Mouse (Mus musculus) heart, embryonic 13.5 days (tissue): ENCODE results near the gene Ankrd11. TPM values are rescaled to one million over a fixed set of nuclear protein-coding genes. Genes with fewer than 3 reads are reported as not detected.

ENCODE experiments used
- ATAC-seq: fragments of 200-750 bp; cut with Nextera tagmentation; 2 replicates; pipeline ENCODE4 v1.8.0; 2017; ENCODE audit warnings: moderate TSS enrichment; ENCODE audit not compliant: insufficient number of reproducible peaks, low FRiP score, low TSS enrichment; ENCODE audit errors: extremely low read depth
- H3K27ac ChIP-seq: fragments of 300-500 bp; sonication (generic); replicated peaks from 2 replicates; pipeline ENCODE4 v1.5.1; 2015; ENCODE audit warnings: moderate library complexity, mild to moderate bottlenecking, inconsistent platforms
- H3K27me3 ChIP-seq: fragments of 300-500 bp; sonication (generic); replicated peaks from 2 replicates; pipeline ENCODE4 v1.6.1; 2015; ENCODE audit warnings: mild to moderate bottlenecking, inconsistent platforms
- H3K36me3 ChIP-seq: fragments of 300-500 bp; sonication (generic); 2 replicates; pipeline ENCODE4 v1.6.1; 2015; ENCODE audit warnings: mild to moderate bottlenecking, inconsistent platforms
- H3K4me1 ChIP-seq: fragments of 300-500 bp; sonication (generic); 2 replicates; pipeline ENCODE4 v1.6.1; 2015; ENCODE audit warnings: inconsistent platforms
- H3K4me2 ChIP-seq: fragments of 300-500 bp; sonication (generic); 2 replicates; pipeline ENCODE4 v1.6.1; 2015; ENCODE audit warnings: inconsistent platforms, mild to moderate bottlenecking, moderate library complexity
- H3K4me3 ChIP-seq: fragments of 300-500 bp; sonication (generic); 2 replicates; pipeline ENCODE4 v1.5.1; 2015; ENCODE audit warnings: moderate library complexity, mild to moderate bottlenecking, inconsistent platforms
- H3K9ac ChIP-seq: fragments of 300-500 bp; sonication (generic); 2 replicates; pipeline ENCODE4 v1.6.1; 2015; ENCODE audit warnings: inconsistent platforms, mild to moderate bottlenecking, moderate library complexity
- H3K9me3 ChIP-seq: fragments of 300-500 bp; sonication (generic); 2 replicates; pipeline ENCODE4 v1.6.1; 2016; ENCODE audit warnings: inconsistent platforms
- WGBS: fragments of 180-500 bp; shearing (Covaris S2); methylation state at CpG from one replicate; pipeline ENCODE4 v1.1.7; 2015; ENCODE audit warnings: mixed read lengths; 5-methylcytosine and 5-hydroxymethylcytosine counted together
- polyA plus RNA-seq: library from polyadenylated mRNA; unstranded; fragments of >200 nt; fragmentation: Nextera tagmentation; extraction: Ambion mirVana; gene quantifications from 2 replicates; pipeline ENCODE4 v1.2.1, GENCODE M21; 2015

Gene Ankrd11
- 18.8 and 20.3 TPM in 2 replicates for polyA plus RNA-seq

DNA sequence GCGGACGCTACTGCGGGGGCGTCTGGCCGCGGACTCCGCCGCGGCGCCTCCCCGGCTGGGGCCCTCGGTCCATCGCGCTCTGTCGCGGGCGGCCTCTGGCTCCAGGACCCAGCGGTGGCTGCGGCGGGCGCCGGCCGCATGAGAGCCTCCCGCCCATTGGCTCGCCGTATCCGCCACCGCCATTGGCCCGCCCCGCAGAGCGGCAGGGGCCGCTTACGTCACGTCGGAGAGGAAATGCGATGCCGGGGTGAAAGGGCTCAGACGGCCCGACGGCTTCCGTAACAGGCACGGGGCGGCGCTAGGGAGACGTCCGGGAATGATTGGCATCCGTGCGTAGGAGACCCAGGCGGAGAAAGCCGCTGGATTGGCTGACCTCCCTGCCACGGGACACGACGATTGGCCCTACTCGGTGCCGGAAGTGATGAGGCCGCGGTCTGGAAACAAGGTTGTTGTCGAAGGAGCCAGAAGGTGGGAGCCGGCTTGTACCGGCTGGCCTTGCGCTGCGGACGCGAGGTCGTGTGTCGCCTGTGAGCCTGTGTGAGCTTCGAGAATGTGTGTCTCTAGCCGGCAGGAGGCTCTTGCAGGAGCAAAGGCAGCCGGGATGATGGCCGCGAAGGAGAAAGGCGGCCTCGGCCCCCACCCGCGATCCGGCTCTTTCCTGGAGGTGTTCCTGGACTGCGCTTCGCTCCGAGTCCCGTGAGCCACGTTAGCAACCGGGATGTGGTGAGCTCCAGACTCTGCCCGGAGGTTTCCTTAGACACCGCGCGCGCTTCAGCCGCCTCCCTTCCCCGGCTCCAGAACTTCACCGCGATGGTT, at the start of gene Ankrd11:
TSS of gene Ankrd11 (minus strand) at position 120 of the 816 bp plus-strand sequence.
- under 1% methylated on average over 67 of the region's 91 CpGs for WGBS
- peak within 1 kb of the TSS; percentile 91 for H3K4me2 ChIP-seq
- peak; percentile 98 for ATAC-seq

DNA sequence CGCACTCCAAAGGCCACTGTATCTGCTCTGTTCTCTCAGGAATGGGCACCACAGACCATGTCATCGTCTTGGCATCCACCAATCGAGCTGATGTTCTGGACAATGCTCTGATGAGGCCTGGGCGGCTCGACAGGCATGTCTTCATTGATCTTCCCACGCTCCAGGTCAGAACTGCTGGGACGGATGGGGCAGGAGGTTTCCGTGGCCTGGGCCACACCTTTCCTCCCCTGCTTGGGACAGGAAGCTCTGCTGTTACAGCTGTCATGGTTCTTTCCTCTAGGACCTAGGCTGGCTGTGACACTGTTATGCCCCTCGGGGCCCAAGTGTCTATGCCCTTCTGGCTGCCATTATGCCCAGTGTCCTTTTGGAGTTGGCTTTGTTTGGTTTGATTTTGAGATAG, 45.2 kb upstream of the Ankrd11 start:
- H3K4me1 ChIP-seq: no peaks in the 10 kb centered on the region
- no peak overlapping the region for H3K4me2 ChIP-seq
- no peak overlapping the region for H3K9ac ChIP-seq
- H3K27ac ChIP-seq: no peak overlapping the region
- WGBS: 78% methylated on average over 9 of the region's 9 CpGs
- H3K36me3 ChIP-seq: peaks cover 100% of the 10 kb centered on the region
- no peaks in the 10 kb centered on the region for H3K9me3 ChIP-seq
- H3K27me3 ChIP-seq: no peaks in the 10 kb centered on the region
- no peak overlapping the region for H3K4me3 ChIP-seq
- no peak for ATAC-seq

More for the DNA sequence above, at the start of gene Ankrd11:
- Histone ChIP-seq H3K4me1 (peaks cover 49% of the 10 kb centered on the region), H3K27ac (peak within 1 kb of the TSS; percentile 99), H3K9ac (peak within 1 kb of the TSS; percentile 100), H3K27me3 (no peaks in the 10 kb centered on the region), H3K9me3 (no peaks in the 10 kb centered on the region), H3K4me3 (peak within 1 kb of the TSS; percentile 100), H3K36me3 (0 out of 2 replicates have a peak, but pooled peaks cover 8% of the 10 kb centered on the region)

DNA sequence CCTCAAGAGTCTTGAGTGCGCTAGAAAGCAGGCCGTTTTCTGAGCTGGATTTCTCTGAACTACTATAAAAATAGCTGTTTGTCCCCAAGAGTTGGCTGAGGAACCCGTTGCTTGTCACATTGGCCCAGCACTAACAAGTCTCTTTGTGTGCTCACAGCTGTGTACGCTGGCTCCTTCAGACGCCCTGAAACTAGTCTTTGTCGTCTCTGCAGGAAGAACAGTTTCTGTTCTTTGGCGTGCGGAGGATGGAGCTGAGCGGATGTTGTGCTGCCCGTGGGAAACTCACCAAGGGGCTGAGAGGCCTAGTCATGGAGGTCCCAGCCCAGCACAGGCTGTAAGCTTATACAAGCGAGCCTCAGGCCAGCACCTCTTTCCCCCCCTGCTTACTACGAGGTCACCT, 41.5 kb upstream of the Ankrd11 start:
- WGBS: 87% methylated on average over 12 of the region's 12 CpGs
- no peak for ATAC-seq
- H3K4me2 ChIP-seq: no peak overlapping the region
- H3K4me1 ChIP-seq: no peaks in the 10 kb centered on the region
- no peak overlapping the region for H3K4me3 ChIP-seq
- peaks cover 100% of the 10 kb centered on the region for H3K36me3 ChIP-seq
- H3K9me3 ChIP-seq: no peaks in the 10 kb centered on the region
- no peak overlapping the region for H3K27ac ChIP-seq
- no peak overlapping the region for H3K9ac ChIP-seq
- H3K27me3 ChIP-seq: no peaks in the 10 kb centered on the region

DNA sequence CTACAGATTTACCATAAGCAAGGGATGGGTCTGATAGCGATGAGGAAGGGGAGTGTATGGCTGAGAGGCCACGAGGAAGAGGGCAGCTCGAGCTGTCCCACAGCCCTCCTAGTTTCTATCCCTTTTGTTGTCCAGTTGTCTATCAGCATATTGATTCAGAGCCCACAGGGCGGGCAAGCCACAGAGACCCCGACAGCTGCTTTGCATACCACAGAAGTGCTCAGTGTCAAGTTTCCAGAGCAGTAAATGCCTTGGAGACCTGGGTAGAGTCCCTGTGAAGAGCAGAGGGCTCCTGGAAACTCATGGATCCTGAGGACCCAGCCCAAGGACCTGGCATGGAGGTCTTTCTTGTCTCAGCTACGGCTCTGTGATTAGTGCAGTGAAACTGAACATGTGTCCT, 40.9 kb upstream of the Ankrd11 start:
- Histone ChIP-seq H3K9me3 (no peaks in the 10 kb centered on the region), H3K4me2 (no peak overlapping the region), H3K9ac (no peak overlapping the region), H3K27me3 (no peaks in the 10 kb centered on the region), H3K4me1 (no peaks in the 10 kb centered on the region), H3K27ac (no peak overlapping the region), H3K36me3 (peaks cover 99% of the 10 kb centered on the region), H3K4me3 (no peak overlapping the region)
- ATAC-seq: no peak
- 79% methylated on average over 6 of the region's 6 CpGs for WGBS

GRCm38 (mm10) chr8:123077213-123077612, 35.1 kb upstream of the Ankrd11 start:
- Histone ChIP-seq H3K27me3 (no peaks in the 10 kb centered on the region), H3K27ac (0 out of 2 replicates have a peak overlapping the region, but pooled peaks have one; percentile 10), H3K9ac (no peak overlapping the region), H3K4me2 (no peak overlapping the region), H3K4me3 (no peak overlapping the region), H3K9me3 (no peaks in the 10 kb centered on the region), H3K36me3 (peaks cover 98% of the 10 kb centered on the region), H3K4me1 (no peaks in the 10 kb centered on the region)
- WGBS: 70% methylated on average over 6 of the region's 6 CpGs
- no peak for ATAC-seq

DNA sequence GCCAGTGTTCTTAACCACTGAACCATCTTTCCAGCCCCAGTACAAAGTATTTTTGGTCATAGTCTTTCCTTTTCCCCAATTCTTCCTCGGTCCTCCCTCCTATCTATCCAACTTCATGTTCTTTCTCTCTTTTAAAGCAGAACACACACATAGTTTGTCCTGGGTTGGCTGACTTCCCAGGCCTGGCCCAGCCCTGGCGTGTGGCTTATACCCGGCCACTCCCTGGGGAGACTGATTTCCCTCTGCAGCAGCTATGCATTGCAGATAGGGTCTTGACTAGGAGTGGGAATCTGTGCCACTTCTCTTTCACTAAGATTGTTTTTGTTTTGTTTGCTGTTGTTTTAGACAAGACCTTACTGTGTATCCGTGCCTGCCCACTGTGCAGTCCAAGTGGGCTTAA, 29.1 kb upstream of the Ankrd11 start:
- no peak overlapping the region for H3K4me3 ChIP-seq
- 0 out of 2 replicates have a peak overlapping the region, but pooled peaks have one; percentile 15 for H3K9ac ChIP-seq
- WGBS: 39% methylated on average over 4 of the region's 4 CpGs
- H3K4me1 ChIP-seq: peaks cover 24% of the 10 kb centered on the region
- no peaks in the 10 kb centered on the region for H3K27me3 ChIP-seq
- H3K36me3 ChIP-seq: peaks cover 73% of the 10 kb centered on the region
- H3K4me2 ChIP-seq: no peak overlapping the region
- no peaks in the 10 kb centered on the region for H3K9me3 ChIP-seq
- ATAC-seq: no peak; the same call in 1 of the 2 replicates
- peak overlapping the region; percentile 31; the same call in 1 of the 2 replicates for H3K27ac ChIP-seq

GRCm38 (mm10) chr8:123066101-123066683, 24.1 kb upstream of the Ankrd11 start:
- 31% methylated on average over 7 of the region's 7 CpGs for WGBS

DNA sequence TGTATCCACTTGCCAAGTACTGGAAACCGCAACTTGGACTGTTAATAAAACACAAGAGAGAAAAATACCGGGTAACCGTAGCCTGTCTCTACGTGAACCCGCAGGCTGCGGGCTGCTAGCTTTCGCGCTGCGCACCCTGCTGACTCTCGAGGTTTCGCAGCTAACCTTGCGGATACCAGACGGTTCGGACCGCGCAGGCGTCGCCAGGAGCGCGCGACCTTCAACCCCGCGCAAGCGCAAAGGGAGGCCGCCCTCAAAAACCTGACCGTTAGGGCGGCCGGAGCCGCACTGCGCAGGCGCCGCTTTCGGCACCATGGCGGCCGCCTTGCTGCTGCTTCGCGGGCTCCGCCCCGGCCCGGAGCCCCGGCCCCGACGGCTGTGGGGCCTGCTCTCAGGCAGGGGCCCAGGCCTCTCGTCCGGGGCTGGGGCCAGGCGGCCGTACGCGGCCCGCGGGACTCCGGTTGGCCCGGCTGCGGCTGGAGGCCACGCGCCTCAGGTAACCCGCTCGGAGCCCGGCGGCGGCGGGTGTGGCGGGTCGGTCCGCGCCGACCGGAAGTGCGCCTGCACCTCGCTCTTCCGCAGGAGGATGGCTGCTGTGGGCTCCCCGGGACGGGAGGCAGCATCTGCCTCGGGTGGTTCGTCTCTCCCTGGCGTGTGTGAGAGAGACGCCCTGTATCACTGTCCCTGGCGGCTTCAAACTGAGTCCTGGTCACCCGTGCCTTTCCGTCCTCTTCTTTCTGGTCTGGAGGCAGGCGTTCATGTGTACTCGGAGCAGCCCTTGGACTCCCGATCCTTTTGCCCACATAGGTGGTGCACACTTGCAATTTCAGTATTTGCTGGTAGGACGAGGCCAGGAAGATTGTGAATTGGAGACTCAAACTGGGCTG, 23.4 kb upstream of the Ankrd11 start:
- peak overlapping the region; percentile 93 for H3K27ac ChIP-seq
- no peaks in the 10 kb centered on the region for H3K27me3 ChIP-seq
- peak overlapping the region; percentile 87 for H3K4me3 ChIP-seq
- under 1% methylated on average over 83 of the region's 84 CpGs for WGBS
- H3K4me1 ChIP-seq: peaks cover 28% of the 10 kb centered on the region
- H3K9ac ChIP-seq: peak overlapping the region; percentile 97
- peak overlapping the region; percentile 90 for H3K4me2 ChIP-seq
- H3K36me3 ChIP-seq: peaks cover 28% of the 10 kb centered on the region
- peak; percentile 99 for ATAC-seq
- no peaks in the 10 kb centered on the region for H3K9me3 ChIP-seq

More at GRCm38 (mm10) chr8:123066101-123066683, 24.1 kb upstream of the Ankrd11 start:
- H3K27ac ChIP-seq: peak overlapping the region; percentile 93
- H3K27me3 ChIP-seq: no peaks in the 10 kb centered on the region
- H3K4me2 ChIP-seq: peak overlapping the region; percentile 90
- H3K36me3 ChIP-seq: peaks cover 30% of the 10 kb centered on the region
- H3K4me3 ChIP-seq: peak overlapping the region; percentile 87
- ATAC-seq: no peak
- H3K9ac ChIP-seq: peak overlapping the region; percentile 97
- no peaks in the 10 kb centered on the region for H3K9me3 ChIP-seq
- peaks cover 31% of the 10 kb centered on the region for H3K4me1 ChIP-seq

GRCm38 (mm10) chr8:123064809-123065213, 22.7 kb upstream of the Ankrd11 start:
- H3K9me3 ChIP-seq: no peaks in the 10 kb centered on the region
- WGBS: under 1% methylated on average over 14 of the region's 14 CpGs
- H3K36me3 ChIP-seq: peaks cover 24% of the 10 kb centered on the region
- 0 out of 2 replicates have a peak, but pooled peaks have one; percentile 1 for ATAC-seq
- peak overlapping the region; percentile 87 for H3K4me3 ChIP-seq
- peak overlapping the region; percentile 97 for H3K9ac ChIP-seq
- no peaks in the 10 kb centered on the region for H3K27me3 ChIP-seq
- peak overlapping the region; percentile 90 for H3K4me2 ChIP-seq
- H3K27ac ChIP-seq: peak overlapping the region; percentile 93
- peaks cover 28% of the 10 kb centered on the region for H3K4me1 ChIP-seq

- Histone ChIP-seq H3K36me3 (peaks cover 20% of the 10 kb centered on the region), H3K9me3 (no peaks in the 10 kb centered on the region), H3K27me3 (no peaks in the 10 kb centered on the region), H3K4me2 (peak overlapping the region; percentile 90), H3K4me3 (peak overlapping the region; percentile 87; the same call in 1 of the 2 replicates), H3K4me1 (peaks cover 28% of the 10 kb centered on the region), H3K27ac (peak overlapping the region; percentile 93), H3K9ac (peak overlapping the region; percentile 97)
- ATAC-seq: no peak
- WGBS: 84% methylated on average over 4 of the region's 4 CpGs
Measured at GRCm38 (mm10) chr8:123064072-123064471, 22.0 kb upstream of the Ankrd11 start.

DNA sequence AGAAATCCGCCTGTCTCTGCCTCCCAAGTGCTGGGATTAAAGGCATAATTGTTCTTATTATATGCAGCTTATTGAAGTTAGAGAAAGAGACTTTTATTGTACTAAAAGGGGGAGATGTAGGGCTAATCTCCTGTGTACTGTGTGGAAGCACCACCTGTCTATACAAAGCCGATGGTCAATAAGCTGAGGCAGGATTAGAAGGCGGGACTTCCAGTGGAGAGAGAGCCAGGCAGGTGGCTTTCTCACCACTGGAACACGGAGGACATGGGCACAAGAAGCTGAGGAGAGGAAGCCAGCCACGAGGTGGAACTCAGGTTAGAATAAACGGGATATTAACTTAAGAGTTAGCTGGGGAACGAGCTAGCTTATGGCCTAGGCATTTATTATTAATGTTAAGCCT, 20.6 kb upstream of the Ankrd11 start, which contains the start of gene Spg7:
TSS of gene Spg7 (plus strand) at position 222 of the 400 bp plus-strand sequence.
- ATAC-seq: no peak
- Histone ChIP-seq H3K4me3 (no peak within 1 kb of the TSS), H3K9ac (no peak within 1 kb of the TSS), H3K27ac (no peak within 1 kb of the TSS), H3K4me2 (no peak within 1 kb of the TSS), H3K27me3 (no peaks in the 10 kb centered on the region), H3K9me3 (no peaks in the 10 kb centered on the region), H3K36me3 (peaks cover 11% of the 10 kb centered on the region), H3K4me1 (peaks cover 28% of the 10 kb centered on the region)
- WGBS: 74% methylated on average over 7 of the region's 7 CpGs
